Mouse (Mus musculus): ENCODE data around the gene Tbc1d10c. TPM values are rescaled to one million over a fixed set of nuclear protein-coding genes. Genes with fewer than 3 reads are reported as not detected.

The Tbc1d10c gene
- polyA plus RNA-seq, 1 experiment from 2014 or later: 0.54 TPM

DNA sequence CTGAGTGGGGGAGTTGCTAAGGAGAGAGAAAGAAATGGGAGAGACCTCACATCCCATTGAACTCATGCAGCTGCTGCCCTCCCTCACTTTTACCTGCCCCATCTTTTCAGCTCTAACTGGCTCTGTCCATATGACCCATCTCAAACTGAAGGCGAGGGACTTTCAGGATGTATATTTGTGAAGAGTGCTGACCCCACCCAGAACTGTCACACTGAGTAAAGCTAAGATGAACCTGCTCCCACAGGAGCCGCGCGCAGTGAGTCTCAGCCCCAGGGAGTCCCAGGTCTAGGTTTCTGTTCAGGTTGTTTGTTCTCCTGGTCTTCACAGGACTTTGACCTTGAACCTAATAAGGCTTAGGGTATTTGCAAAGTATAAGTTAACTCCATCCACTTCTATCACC lies 37.8 kb upstream of the Tbc1d10c start:
- no peak overlapping the region for H3K4me2 ChIP-seq (ENCODE audit: low read length)
- DNase-seq (no peak), ATAC-seq (ENCODE audit: low FRiP score, low TSS enrichment) (no peak)
- 73% methylated on average over 4 of the region's 4 CpGs for WGBS
- H3K9me3 ChIP-seq (ENCODE audit: control insufficient read depth, low read length): no peaks in the 10 kb centered on the region
- no peaks in the 10 kb centered on the region for H3K36me3 ChIP-seq (ENCODE audit: control insufficient read depth, insufficient read depth, low read length)
- no peak overlapping the region for H3K4me3 ChIP-seq (replicated peaks; ENCODE audit: low read depth, low read length)
- peaks cover 11% of the 10 kb centered on the region for H3K4me1 ChIP-seq (ENCODE audit: control insufficient read depth, insufficient read depth, low read length)
- H3K27ac ChIP-seq (replicated peaks; ENCODE audit: low read depth, low read length): no peak overlapping the region
- H3K9ac ChIP-seq (replicated peaks; ENCODE audit: low read length): no peak overlapping the region
- no peaks in the 10 kb centered on the region for H3K27me3 ChIP-seq (ENCODE audit: control insufficient read depth, insufficient read depth, low read length)

GRCm38 (mm10) chr19:4227894-4228678 lies 37.0 kb upstream of the Tbc1d10c start:
- peak; percentile 91 for DNase-seq
- H3K36me3 ChIP-seq (ENCODE audit: control insufficient read depth, insufficient read depth, low read length): no peaks in the 10 kb centered on the region
- no peaks in the 10 kb centered on the region for H3K27me3 ChIP-seq (ENCODE audit: control insufficient read depth, insufficient read depth, low read length)
- WGBS: 21% methylated on average over 8 of the region's 8 CpGs
- H3K4me3 ChIP-seq (replicated peaks; ENCODE audit: low read depth, low read length): no peak overlapping the region
- H3K9me3 ChIP-seq (ENCODE audit: control insufficient read depth, low read length): no peaks in the 10 kb centered on the region
- H3K27ac ChIP-seq (replicated peaks; ENCODE audit: low read depth, low read length): no peak overlapping the region
- H3K4me1 ChIP-seq (ENCODE audit: control insufficient read depth, insufficient read depth, low read length): peaks cover 11% of the 10 kb centered on the region
- no peak overlapping the region for H3K9ac ChIP-seq (replicated peaks; ENCODE audit: low read length)
- no peak for ATAC-seq (ENCODE audit: low FRiP score, low TSS enrichment)
- H3K4me2 ChIP-seq (ENCODE audit: low read length): no peak overlapping the region

- Histone ChIP-seq H3K4me2 (ENCODE audit: low read length) (no peak overlapping the region), H3K4me1 (ENCODE audit: control insufficient read depth, insufficient read depth, low read length) (peaks cover 9% of the 10 kb centered on the region), H3K36me3 (ENCODE audit: control insufficient read depth, insufficient read depth, low read length) (no peaks in the 10 kb centered on the region), H3K9me3 (ENCODE audit: control insufficient read depth, low read length) (no peaks in the 10 kb centered on the region), H3K27ac (replicated peaks; ENCODE audit: low read depth, low read length) (no peak overlapping the region), H3K9ac (replicated peaks; ENCODE audit: low read length) (no peak overlapping the region), H3K27me3 (ENCODE audit: control insufficient read depth, insufficient read depth, low read length) (no peaks in the 10 kb centered on the region), H3K4me3 (replicated peaks; ENCODE audit: low read depth, low read length) (no peak overlapping the region)
- 66% methylated on average over 5 of the region's 5 CpGs for WGBS
- ATAC-seq (ENCODE audit: low FRiP score, low TSS enrichment) (no peak), DNase-seq (no peak)
These were observed 36.4 kb upstream of the Tbc1d10c start for GRCm38 (mm10) chr19:4227446-4227845.

DNA sequence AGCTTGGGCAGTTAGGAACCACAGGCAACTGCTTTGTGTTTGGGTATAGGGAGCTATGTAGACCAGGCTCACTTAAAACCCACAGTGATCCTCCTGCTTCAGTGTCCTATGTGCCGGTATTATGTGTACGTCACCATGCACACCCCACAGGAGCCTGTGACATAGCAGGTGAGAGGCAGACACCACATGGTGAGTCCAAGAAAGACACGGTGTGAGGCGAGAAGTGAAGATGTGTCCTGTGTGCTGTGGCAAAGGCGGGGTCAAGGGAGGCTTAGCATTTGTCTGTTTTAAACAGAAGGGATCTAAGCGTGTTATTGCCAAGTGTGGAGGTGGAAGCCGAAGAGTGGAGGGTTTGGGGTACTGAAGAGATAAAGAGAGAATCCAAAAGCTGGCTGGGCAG lies 35.7 kb upstream of the Tbc1d10c start:
- ATAC-seq (ENCODE audit: low FRiP score, low TSS enrichment) (no peak), DNase-seq (no peak)
- Histone ChIP-seq H3K4me3 (replicated peaks; ENCODE audit: low read depth, low read length) (no peak overlapping the region), H3K36me3 (ENCODE audit: control insufficient read depth, insufficient read depth, low read length) (no peaks in the 10 kb centered on the region), H3K4me1 (ENCODE audit: control insufficient read depth, insufficient read depth, low read length) (peaks cover 4% of the 10 kb centered on the region), H3K4me2 (ENCODE audit: low read length) (no peak overlapping the region), H3K9ac (replicated peaks; ENCODE audit: low read length) (no peak overlapping the region), H3K9me3 (ENCODE audit: control insufficient read depth, low read length) (no peaks in the 10 kb centered on the region), H3K27me3 (ENCODE audit: control insufficient read depth, insufficient read depth, low read length) (no peaks in the 10 kb centered on the region), H3K27ac (replicated peaks; ENCODE audit: low read depth, low read length) (no peak overlapping the region)
- WGBS: 88% methylated on average over 7 of the region's 7 CpGs

DNA sequence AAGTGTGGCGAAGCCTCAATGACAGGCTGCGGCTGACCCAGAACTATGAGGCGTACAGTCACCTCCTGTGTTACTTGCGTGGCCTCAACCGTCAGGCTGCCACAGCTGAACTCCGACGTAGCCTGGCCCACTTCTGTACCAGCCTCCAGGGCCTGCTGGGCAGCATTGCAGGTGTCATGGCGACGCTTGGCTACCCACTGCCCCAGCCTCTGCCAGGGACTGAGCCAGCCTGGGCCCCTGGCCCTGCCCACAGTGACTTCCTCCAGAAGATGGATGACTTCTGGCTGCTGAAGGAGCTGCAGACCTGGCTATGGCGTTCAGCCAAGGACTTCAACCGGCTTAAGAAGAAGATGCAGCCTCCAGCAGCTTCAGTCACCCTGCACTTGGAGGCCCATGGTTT lies 31.1 kb upstream of the Tbc1d10c start:
- Histone ChIP-seq H3K9ac (replicated peaks; ENCODE audit: low read length) (no peak overlapping the region), H3K4me3 (replicated peaks; ENCODE audit: low read depth, low read length) (no peak overlapping the region)

DNA sequence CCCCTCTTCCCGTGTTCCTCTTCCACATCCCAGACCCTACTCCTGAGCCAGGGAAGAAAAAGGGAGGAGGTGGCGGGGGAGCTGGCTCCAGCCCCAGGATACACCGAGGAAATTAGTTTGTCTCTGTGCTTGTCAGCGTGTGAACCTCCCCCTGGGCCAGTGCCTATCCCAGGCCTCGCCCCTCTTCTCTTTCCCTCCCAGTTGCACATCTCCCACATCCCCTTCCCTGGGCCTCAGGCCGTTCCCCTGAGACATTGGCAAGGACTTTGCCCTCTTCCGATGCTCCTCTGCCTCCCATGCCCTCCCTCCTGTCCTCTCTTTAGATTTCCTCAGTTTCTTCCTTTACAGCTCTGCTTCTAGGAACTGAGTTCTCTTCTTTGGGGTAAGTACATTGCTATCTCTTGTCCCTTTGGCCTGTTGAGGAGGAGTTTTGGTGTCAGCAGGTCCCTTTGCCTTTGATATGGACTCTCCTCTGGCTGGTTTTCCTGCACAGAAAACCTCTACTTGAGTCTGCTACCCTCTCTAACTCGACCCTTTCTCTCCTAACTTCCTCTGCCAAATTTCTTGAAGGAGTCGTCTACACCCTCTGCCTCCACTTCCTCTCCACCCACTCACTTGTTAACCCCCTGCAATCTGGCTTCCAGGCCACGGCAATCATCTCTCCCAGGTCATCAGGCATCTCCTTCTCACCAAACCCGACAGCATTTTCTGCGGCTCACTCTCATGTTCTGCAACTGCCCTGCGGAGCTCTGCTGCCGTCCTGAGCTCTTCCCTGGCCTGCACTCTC lies 30.1 kb upstream of the Tbc1d10c start:
- 43% methylated on average over 14 of the region's 14 CpGs for WGBS
- H3K4me3 ChIP-seq (replicated peaks; ENCODE audit: low read depth, low read length): no peak overlapping the region
- no peaks in the 10 kb centered on the region for H3K9me3 ChIP-seq (ENCODE audit: control insufficient read depth, low read length)
- H3K27me3 ChIP-seq (ENCODE audit: control insufficient read depth, insufficient read depth, low read length): peaks cover 10% of the 10 kb centered on the region
- no peaks in the 10 kb centered on the region for H3K4me1 ChIP-seq (ENCODE audit: control insufficient read depth, insufficient read depth, low read length)
- ATAC-seq (ENCODE audit: low FRiP score, low TSS enrichment) (no peak), DNase-seq (peak; percentile 12)
- H3K27ac ChIP-seq (replicated peaks; ENCODE audit: low read depth, low read length): no peak overlapping the region
- no peak overlapping the region for H3K4me2 ChIP-seq (ENCODE audit: low read length)
- no peaks in the 10 kb centered on the region for H3K36me3 ChIP-seq (ENCODE audit: control insufficient read depth, insufficient read depth, low read length)
- H3K9ac ChIP-seq (replicated peaks; ENCODE audit: low read length): no peak overlapping the region

More for the DNA sequence above, 31.1 kb upstream of the Tbc1d10c start:
- 81% methylated on average over 11 of the region's 11 CpGs for WGBS
- H3K9me3 ChIP-seq (ENCODE audit: control insufficient read depth, low read length): no peaks in the 10 kb centered on the region
- no peak overlapping the region for H3K27ac ChIP-seq (replicated peaks; ENCODE audit: low read depth, low read length)
- H3K4me2 ChIP-seq (ENCODE audit: low read length): no peak overlapping the region
- no peaks in the 10 kb centered on the region for H3K4me1 ChIP-seq (ENCODE audit: control insufficient read depth, insufficient read depth, low read length)
- DNase-seq (no peak), ATAC-seq (ENCODE audit: low FRiP score, low TSS enrichment) (no peak)
- no peaks in the 10 kb centered on the region for H3K36me3 ChIP-seq (ENCODE audit: control insufficient read depth, insufficient read depth, low read length)
- 0 out of 2 replicates have a peak, but pooled peaks cover under 1% of the 10 kb centered on the region for H3K27me3 ChIP-seq (ENCODE audit: control insufficient read depth, insufficient read depth, low read length)

- no peak for DNase-seq
- Histone ChIP-seq H3K36me3 (ENCODE audit: control insufficient read depth, insufficient read depth, low read length) (no peaks in the 10 kb centered on the region), H3K27ac (replicated peaks; ENCODE audit: low read depth, low read length) (no peak overlapping the region), H3K27me3 (ENCODE audit: control insufficient read depth, insufficient read depth, low read length) (peaks cover 17% of the 10 kb centered on the region), H3K4me2 (ENCODE audit: low read length) (no peak overlapping the region), H3K9me3 (ENCODE audit: control insufficient read depth, low read length) (no peaks in the 10 kb centered on the region), H3K4me3 (replicated peaks; ENCODE audit: low read depth, low read length) (no peak overlapping the region), H3K9ac (replicated peaks; ENCODE audit: low read length) (no peak overlapping the region), H3K4me1 (ENCODE audit: control insufficient read depth, insufficient read depth, low read length) (no peaks in the 10 kb centered on the region)
- ATAC-seq (ENCODE audit: low FRiP score, low TSS enrichment): no peak
- 53% methylated on average over 4 of the region's 4 CpGs for WGBS
These were observed 29.3 kb upstream of the Tbc1d10c start for GRCm38 (mm10) chr19:4220416-4220815.

GRCm38 (mm10) chr19:4219943-4220342 lies 28.9 kb upstream of the Tbc1d10c start:
- H3K4me3 ChIP-seq (replicated peaks; ENCODE audit: low read depth, low read length): no peak overlapping the region
- H3K9me3 ChIP-seq (ENCODE audit: control insufficient read depth, low read length): no peaks in the 10 kb centered on the region
- no peak overlapping the region for H3K4me2 ChIP-seq (ENCODE audit: low read length)
- ATAC-seq (ENCODE audit: low FRiP score, low TSS enrichment): no peak
- H3K27ac ChIP-seq (replicated peaks; ENCODE audit: low read depth, low read length): no peak overlapping the region
- 0 out of 2 replicates have a peak, but pooled peaks cover 4% of the 10 kb centered on the region for H3K4me1 ChIP-seq (ENCODE audit: control insufficient read depth, insufficient read depth, low read length)
- peaks cover 22% of the 10 kb centered on the region for H3K27me3 ChIP-seq (ENCODE audit: control insufficient read depth, insufficient read depth, low read length)
- no peak overlapping the region for H3K9ac ChIP-seq (replicated peaks; ENCODE audit: low read length)
- no peak for DNase-seq
- 86% methylated on average over 6 of the region's 6 CpGs for WGBS
- H3K36me3 ChIP-seq (ENCODE audit: control insufficient read depth, insufficient read depth, low read length): no peaks in the 10 kb centered on the region

Measured in midbrain, embryonic 14.5 days (tissue).